Mouse (Mus musculus): ENCODE data around the gene Akp3. TPM values are rescaled to one million over a fixed set of nuclear protein-coding genes. Genes with fewer than 3 reads are reported as not detected.

Akp3 gene
- not detected for polyA plus RNA-seq (2017; shearing (Covaris generic))

DNA sequence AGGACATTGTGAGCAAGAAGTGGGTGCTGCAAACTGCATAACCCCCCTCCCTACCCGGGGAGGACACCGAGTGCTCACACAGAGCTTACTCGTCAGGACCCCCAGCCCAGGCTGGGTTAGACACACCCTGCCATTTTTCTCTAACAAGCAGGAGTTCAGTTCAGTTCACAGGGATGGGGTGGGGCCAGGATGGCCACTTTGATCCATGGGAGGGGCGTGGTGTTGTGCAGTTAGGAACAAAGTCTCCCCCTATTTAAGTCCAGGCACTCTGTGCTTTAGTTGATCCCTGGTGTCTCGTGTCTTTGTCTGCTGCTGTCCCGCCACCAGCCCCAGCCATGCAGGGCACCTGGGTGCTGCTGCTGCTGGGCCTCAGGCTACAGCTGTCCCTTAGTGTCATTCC is at the start of gene Akp3:
TSS of gene Akp3 (plus strand) at position 301 of the 400 bp plus-strand sequence.

DNA sequence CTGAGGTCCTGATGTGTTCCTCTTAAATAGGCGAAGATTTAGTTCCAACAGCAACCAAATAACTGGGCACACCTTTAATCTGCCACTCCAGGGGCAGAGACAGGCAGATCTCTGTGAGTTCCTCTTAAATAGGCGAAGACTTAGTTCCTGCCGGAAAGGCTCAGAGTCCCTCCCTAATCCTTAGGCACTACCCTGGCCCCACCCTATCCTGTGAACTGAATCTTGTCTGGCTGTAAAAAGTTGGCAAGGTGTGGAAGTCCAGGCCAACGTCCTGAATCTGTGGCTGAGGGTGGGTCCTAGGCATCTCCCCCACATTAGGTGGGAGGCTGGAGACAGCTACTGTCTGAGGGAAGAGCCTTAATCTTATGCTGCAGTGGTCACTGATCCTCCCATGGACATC is 34.9 kb upstream of the Akp3 start, which contains the start of gene Alppl2:
TSS of gene Alppl2 (minus strand) at position 101 of the 400 bp plus-strand sequence.

DNA sequence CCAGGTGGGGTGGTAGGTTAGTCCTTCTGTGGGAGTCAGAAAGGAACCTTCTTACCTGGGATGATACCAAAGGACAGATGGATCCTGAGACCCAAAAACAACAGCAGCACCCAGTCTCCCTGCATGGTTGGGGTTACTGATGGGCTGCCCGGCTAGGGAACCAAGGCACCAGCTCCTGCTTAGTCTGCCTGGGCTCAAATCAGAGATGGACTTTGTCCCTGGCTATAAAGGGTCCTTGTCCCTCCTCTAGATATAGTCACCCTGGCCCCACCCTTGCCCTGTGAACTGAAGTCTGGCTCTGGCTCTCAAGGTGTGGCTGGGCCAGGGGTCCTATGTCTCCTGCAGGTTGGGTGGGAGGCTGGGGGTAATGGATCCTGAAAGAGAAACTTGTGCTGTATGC is 23.4 kb upstream of the Akp3 start, which contains the start of gene Alpi:
TSS of gene Alpi (minus strand) at position 196 of the 400 bp plus-strand sequence.

DNA sequence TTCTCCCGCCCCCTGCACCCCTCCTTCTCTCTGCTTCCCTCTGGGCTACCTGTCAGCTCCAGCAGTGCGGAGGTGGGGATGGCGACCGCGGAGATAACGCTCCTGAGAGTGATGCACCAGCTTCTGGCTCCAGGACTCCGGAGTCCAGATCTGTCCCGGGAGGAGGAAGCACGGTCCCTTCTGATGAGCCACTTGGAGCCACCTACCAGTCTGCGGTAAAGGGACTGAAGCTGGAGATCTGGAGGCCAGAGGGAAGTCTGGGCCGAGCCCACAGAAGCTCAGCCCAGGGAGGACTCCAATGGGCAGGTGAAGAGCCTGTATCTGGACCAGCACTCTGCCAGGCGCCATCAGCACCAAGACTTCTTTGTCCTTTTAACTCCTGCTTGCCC is 31.4 kb downstream of the Akp3 start, which contains the start of gene Ecel1:
TSS of gene Ecel1 (minus strand) at position 323 of the 389 bp plus-strand sequence.

Other genes starting within 250 kb of the Akp3 start
- gene Alppl2, start 35.0 kb upstream of the Akp3 start, polyA plus RNA-seq (2017; shearing (Covaris generic)): not detected
- gene Alpi, start 23.4 kb upstream of the Akp3 start, polyA plus RNA-seq (2017; shearing (Covaris generic)): not detected
- gene Ecel1, start 31.5 kb downstream of the Akp3 start, polyA plus RNA-seq (2017; shearing (Covaris generic)): not detected
- not detected for gene Prss56, start 58.3 kb downstream of the Akp3 start, polyA plus RNA-seq (2017; shearing (Covaris generic))
- gene Chrnd, start 65.6 kb downstream of the Akp3 start, polyA plus RNA-seq (2017; shearing (Covaris generic)): not detected
- not detected for gene Chrng, start 79.7 kb downstream of the Akp3 start, polyA plus RNA-seq (2017; shearing (Covaris generic))
- 157 TPM for gene Eif4e2, start 88.9 kb downstream of the Akp3 start, polyA plus RNA-seq (2017; shearing (Covaris generic))
- gene Efhd1, start 139.4 kb downstream of the Akp3 start, polyA plus RNA-seq (2017; shearing (Covaris generic)): not detected
- gene Gigyf2, start 202.0 kb downstream of the Akp3 start, polyA plus RNA-seq (2017; shearing (Covaris generic)): 64.5 TPM